Mouse (Mus musculus) forebrain, postnatal 0 days (tissue): ENCODE data around the gene Copg2. TPM values are rescaled to one million over a fixed set of nuclear protein-coding genes. Genes with fewer than 3 reads are reported as not detected.

Experiments
- ATAC-seq: fragments of 200-750 bp; cut with Nextera tagmentation; 2 replicates; pipeline ENCODE4 v1.8.0; 2017; ENCODE audit warnings: mild to moderate bottlenecking, moderate library complexity
- DNase-seq: peaks from one replicate; pipeline ENCODE4 v3.0.0-alpha.2; 2015
- H3K27ac ChIP-seq: fragments of 300-500 bp; sonication (generic); 2 replicates; pipeline ENCODE4 v1.5.1; 2014; ENCODE audit warnings: low read depth, mild to moderate bottlenecking, antibody characterized with exemption, low read length, moderate library complexity, mixed read lengths
- H3K27me3 ChIP-seq: fragments of 300-500 bp; sonication (generic); 2 replicates; pipeline ENCODE4 v1.6.1; 2014; ENCODE audit warnings: mild to moderate bottlenecking, low read length, mixed read lengths; ENCODE audit not compliant: insufficient read depth
- H3K36me3 ChIP-seq: fragments of 300-500 bp; sonication (generic); 2 replicates; pipeline ENCODE4 v1.6.1; 2014; ENCODE audit warnings: mild to moderate bottlenecking, moderate library complexity; ENCODE audit not compliant: insufficient read depth
- H3K4me1 ChIP-seq: fragments of 300-500 bp; sonication (generic); 2 replicates; pipeline ENCODE4 v1.6.1; 2014; ENCODE audit warnings: antibody characterized with exemption; ENCODE audit not compliant: insufficient read depth
- H3K4me2 ChIP-seq: fragments of 300-500 bp; sonication (generic); 2 replicates; pipeline ENCODE4 v1.6.1; 2014; ENCODE audit warnings: low read depth, mild to moderate bottlenecking, moderate library complexity
- H3K4me3 ChIP-seq: fragments of 300-500 bp; sonication (generic); 2 replicates; pipeline ENCODE4 v1.5.1; 2014; ENCODE audit warnings: low read depth, low read length, mixed read lengths
- H3K9ac ChIP-seq: fragments of 300-500 bp; sonication (generic); 2 replicates; pipeline ENCODE4 v1.6.1; 2014; ENCODE audit warnings: mild to moderate bottlenecking
- H3K9me3 ChIP-seq: fragments of 300-500 bp; sonication (generic); 2 replicates; pipeline ENCODE4 v1.6.1; 2016; ENCODE audit warnings: low read length
- CTCF ChIP-seq: sonication (generic); IDR thresholded peaks from 2 replicates; pipeline ENCODE4 v1.5.1; 2016; ENCODE audit warnings: antibody characterized with exemption, control low read depth, low read depth
- WGBS: fragments of 180-500 bp; shearing (Covaris S2); extraction: QIAGEN DNeasy Blood & Tissue Kit; methylation state at CpG from one replicate; pipeline ENCODE4 v1.1.7; 2014; 5-methylcytosine and 5-hydroxymethylcytosine counted together
- polyA plus RNA-seq: library from polyadenylated mRNA; unstranded; fragments of >200 nt; fragmentation: Nextera tagmentation; extraction: Ambion mirVana; gene quantifications from 2 replicates; pipeline ENCODE4 v1.2.1, GENCODE M21; 2015
- total RNA-seq: library from RNA; depleted of rRNA; stranded (reverse); fragments of >200 nt; gene quantifications from 2 replicates; pipeline ENCODE4 v1.2.3, GENCODE M21; 2014

The Copg2 gene
- total and polyA plus RNA-seq, 2 experiments from 2014 or later, result 24.1 to 73.0 TPM

GRCm38 (mm10) chr6:30735728-30736371 lies 160.7 kb downstream of the Copg2 start:
- DNase-seq (no peak), ATAC-seq (no peak)
- TF ChIP-seq CTCF, result no peak
- Histone ChIP-seq H3K27me3 (no peaks in the 10 kb centered on the region), H3K36me3 (no peaks in the 10 kb centered on the region), H3K4me3 (0 out of 2 replicates have a peak overlapping the region, but pooled peaks have one; percentile 7), H3K27ac (peak overlapping the region; percentile 48; the same call in 1 of the 2 replicates), H3K9me3 (0 out of 2 replicates have a peak, but pooled peaks cover 30% of the 10 kb centered on the region), H3K4me1 (peaks cover 5% of the 10 kb centered on the region; the same call in 1 of the 2 replicates), H3K4me2 (peak overlapping the region; percentile 62; the same call in 1 of the 2 replicates), H3K9ac (no peak overlapping the region; the same call in 1 of the 2 replicates)
- 50% methylated on average over 15 of the region's 15 CpGs for WGBS

GRCm38 (mm10) chr6:30734988-30735727 lies 161.4 kb downstream of the Copg2 start:
- H3K36me3 ChIP-seq, result no peaks in the 10 kb centered on the region
- ATAC-seq (no peak), DNase-seq (no peak)
- 0 out of 2 replicates have a peak overlapping the region, but pooled peaks have one; percentile 7 for H3K4me3 ChIP-seq
- no peaks in the 10 kb centered on the region for H3K27me3 ChIP-seq
- WGBS, result 52% methylated on average over 22 of the region's 22 CpGs
- 0 out of 2 replicates have a peak, but pooled peaks cover 30% of the 10 kb centered on the region for H3K9me3 ChIP-seq
- peak overlapping the region; percentile 62; the same call in 1 of the 2 replicates for H3K4me2 ChIP-seq
- TF ChIP-seq CTCF, result no peak
- H3K27ac ChIP-seq, result peak overlapping the region; percentile 48; the same call in 1 of the 2 replicates
- peaks cover 5% of the 10 kb centered on the region; the same call in 1 of the 2 replicates for H3K4me1 ChIP-seq
- no peak overlapping the region for H3K9ac ChIP-seq

DNA sequence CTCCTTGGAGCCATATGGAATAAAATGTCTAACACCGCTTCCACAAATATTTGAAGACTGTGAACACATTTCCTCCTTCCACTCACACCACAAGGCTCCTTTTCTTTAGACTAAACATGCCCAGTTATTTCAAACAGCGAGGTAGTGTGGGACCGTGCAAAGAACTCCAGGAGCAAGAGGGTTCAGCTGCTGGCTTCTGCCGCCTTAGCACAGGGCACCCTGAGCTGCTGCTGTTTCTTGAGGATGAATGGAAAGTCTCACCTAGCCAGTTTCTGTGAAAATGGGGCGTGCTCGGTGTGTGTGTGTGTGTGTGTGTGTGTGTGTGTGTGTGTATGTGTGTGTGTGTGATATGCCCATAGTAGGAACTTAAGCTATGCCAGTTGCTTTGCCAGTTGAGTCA lies 162.1 kb downstream of the Copg2 start:
- Histone ChIP-seq H3K4me1 (peaks cover 5% of the 10 kb centered on the region; the same call in 1 of the 2 replicates), H3K9me3 (0 out of 2 replicates have a peak, but pooled peaks cover 30% of the 10 kb centered on the region), H3K27me3 (no peaks in the 10 kb centered on the region), H3K36me3 (no peaks in the 10 kb centered on the region), H3K9ac (no peak overlapping the region; the same call in 1 of the 2 replicates), H3K27ac (no peak overlapping the region), H3K4me2 (no peak overlapping the region), H3K4me3 (no peak overlapping the region)
- TF ChIP-seq CTCF, result no peak
- WGBS, result 54% methylated on average over 6 of the region's 6 CpGs
- no peak for DNase-seq
- no peak for ATAC-seq

- TF ChIP-seq CTCF, result no peak; the same call in 1 of the 2 replicates
- H3K4me1 ChIP-seq, result peaks cover 5% of the 10 kb centered on the region; the same call in 1 of the 2 replicates
- WGBS, result 55% methylated on average over 18 of the region's 18 CpGs
- no peak overlapping the region for H3K4me3 ChIP-seq
- no peak for ATAC-seq
- no peak overlapping the region for H3K4me2 ChIP-seq
- no peak for DNase-seq
- H3K27me3 ChIP-seq, result no peaks in the 10 kb centered on the region
- 0 out of 2 replicates have a peak overlapping the region, but pooled peaks have one; percentile 15 for H3K27ac ChIP-seq
- 0 out of 2 replicates have a peak, but pooled peaks cover 22% of the 10 kb centered on the region for H3K9me3 ChIP-seq
- no peak overlapping the region for H3K9ac ChIP-seq
- H3K36me3 ChIP-seq, result no peaks in the 10 kb centered on the region
Measured at GRCm38 (mm10) chr6:30732571-30733130, 163.9 kb downstream of the Copg2 start.

DNA sequence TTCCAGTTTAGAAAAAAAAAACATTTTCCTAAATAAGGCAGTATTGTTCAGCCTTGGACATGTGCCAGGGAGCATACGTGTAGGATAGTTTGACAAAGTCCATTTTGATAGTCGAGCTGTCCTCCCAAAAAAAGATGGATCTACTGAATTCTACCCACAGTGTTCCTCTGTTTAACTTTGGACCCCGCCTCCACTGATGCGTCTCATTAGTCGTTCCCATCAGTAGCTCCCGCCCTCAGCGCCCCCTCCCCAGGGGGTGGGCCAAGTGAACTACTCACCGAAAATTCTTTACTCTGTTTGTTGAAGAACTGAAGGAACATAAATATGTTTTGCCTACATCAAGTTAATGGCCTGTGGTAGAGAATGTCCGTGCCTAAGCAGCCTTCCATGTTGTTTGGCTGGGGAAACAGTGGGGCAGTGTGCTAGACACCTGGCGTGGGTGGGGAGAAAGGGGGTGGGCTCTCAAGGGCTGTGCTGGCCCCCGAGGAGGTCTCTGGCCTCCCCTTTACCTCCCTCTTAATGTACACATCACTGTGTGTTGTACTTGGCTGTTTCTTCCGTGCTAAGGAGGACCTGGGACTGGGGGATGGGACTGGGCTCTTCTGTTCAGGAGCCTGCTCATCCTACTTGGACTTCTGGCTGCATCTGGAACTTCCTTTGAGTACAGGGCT lies 166.2 kb downstream of the Copg2 start:
- no peak overlapping the region for H3K27ac ChIP-seq
- no peak overlapping the region for H3K4me3 ChIP-seq
- WGBS, result 57% methylated on average over 12 of the region's 12 CpGs
- no peaks in the 10 kb centered on the region; the same call in 1 of the 2 replicates for H3K4me1 ChIP-seq
- H3K9ac ChIP-seq, result no peak overlapping the region
- TF ChIP-seq CTCF, result no peak
- no peak for ATAC-seq
- no peak for DNase-seq
- H3K36me3 ChIP-seq, result no peaks in the 10 kb centered on the region
- no peak overlapping the region for H3K4me2 ChIP-seq
- H3K27me3 ChIP-seq, result no peaks in the 10 kb centered on the region
- H3K9me3 ChIP-seq, result 0 out of 2 replicates have a peak, but pooled peaks cover 3% of the 10 kb centered on the region

GRCm38 (mm10) chr6:30723331-30723730 lies 173.3 kb downstream of the Copg2 start, which contains the start of gene Mest:
Mest (plus strand) TSS chr6:30723547.
- ATAC-seq (no peak), DNase-seq (no peak)
- Histone ChIP-seq H3K4me1 (no peaks in the 10 kb centered on the region), H3K9ac (no peak within 1 kb of the TSS), H3K4me2 (no peak within 1 kb of the TSS), H3K27ac (peak within 1 kb of the TSS; percentile 1; the same call in 1 of the 2 replicates), H3K4me3 (no peak within 1 kb of the TSS), H3K27me3 (no peaks in the 10 kb centered on the region), H3K9me3 (no peaks in the 10 kb centered on the region), H3K36me3 (no peaks in the 10 kb centered on the region)
- WGBS, result 72% methylated on average over 7 of the region's 7 CpGs
- no peak for TF ChIP-seq CTCF
